In the genomic region with DNA sequence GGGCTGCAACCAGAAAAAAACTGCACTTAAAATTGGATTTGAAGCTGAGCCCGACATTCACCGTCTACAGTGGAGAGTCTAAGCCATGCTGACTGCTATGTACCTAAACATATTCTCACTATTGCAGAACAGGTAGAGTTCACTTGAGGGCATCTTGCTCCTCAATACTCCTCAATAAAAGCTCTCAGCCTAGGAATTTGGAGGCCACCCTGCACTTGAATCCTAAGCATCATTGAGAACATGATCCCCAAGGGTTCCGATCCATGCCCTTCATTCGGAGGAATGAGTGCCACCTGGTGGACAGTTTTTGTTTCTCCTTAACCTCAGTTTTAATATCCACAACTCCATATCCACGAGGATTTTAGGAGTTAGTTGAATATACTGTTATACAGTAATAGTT, we compare ENCODE assay signal across 9 mouse cellular contexts. TPM values are rescaled to one million over a fixed set of nuclear protein-coding genes. Genes with fewer than 3 reads are reported as not detected.
DNase-seq lines count a peak whose midpoint lies in the region; ATAC-seq and TF ChIP-seq lines count a peak whose summit lies in the region.
"Had no signal": no experiment of that assay in that cellular context is flagged by ENCODE, and none has a peak within 500 bp of the region (broad histone marks: within the 10 kb centered on the region; RNA-seq: fewer than 3 reads in every experiment).

No protein-coding gene starts in this region.

- DNase-seq in kidney, adult 18-20 months, result peak; percentile 23
- peak; percentile 38 for DNase-seq in ES-E14 (ENCODE audit: low read depth, low spot score)
- DNase-seq in cerebellum, adult 2 months, result peak; percentile 19 to 24
- peak; percentile 41 for DNase-seq in gastrocnemius, postnatal 10 days
- peak; percentile 20 to 35 for DNase-seq in left cerebral cortex, postnatal 10 days (ENCODE audit: extremely low spot score in 1 of 2, low spot score in 2 of 2)
- DNase-seq in midbrain, postnatal 0 days (ENCODE audit: low spot score), result peak; percentile 82
- DNase-seq in spleen, postnatal 36 days (ENCODE audit: low spot score in 2 of 2), result no peak

- in situ Hi-C loops in ES-E14 (cut with MboI; ENCODE audit: low sequenced_read_pairs in 2 of 2, unreplicated experiment in 2 of 2), result loop anchor here in 1 of 2 experiments (10.0 kb wide), 1 partner anchor 300 kb away; no protein-coding TSS in a partner anchor

- intact Hi-C loops in left cerebral cortex, postnatal 10 days (cut with DNase I), result loop anchor here (2.0 kb wide), 1 partner anchor 276 kb away; no protein-coding TSS in a partner anchor

- 42% methylated on average over 5 of the region's 5 CpGs for WGBS in kidney, embryonic 16.5 days
- 42% methylated on average over 5 of the region's 5 CpGs for WGBS in cerebellum, adult 2 months
- 42% methylated on average over 5 of the region's 5 CpGs for WGBS in midbrain, postnatal 0 days

- H3K4me2 ChIP-seq in kidney, embryonic 16.5 days (replicated peaks; ENCODE audit: low read depth, low read length), result no peak overlapping the region
- no peak overlapping the region for H3K4me2 ChIP-seq in midbrain, postnatal 0 days (ENCODE audit: low read depth, low read length, poor library complexity, severe bottlenecking)
- H3K4me2 ChIP-seq: embryonic facial prominence, embryonic 13.5 days had no signal

- no peak for TF ChIP-seq POLR2A in cerebellum, adult 2 months (IDR thresholded peaks at IDR 0.05; ENCODE audit: borderline replicate concordance, insufficient read depth, low read length)

- no peaks in the 10 kb centered on the region for H3K9me3 ChIP-seq in kidney, embryonic 16.5 days (ENCODE audit: low read length)
- no peaks in the 10 kb centered on the region for H3K9me3 ChIP-seq in ES-E14 (ENCODE audit: control insufficient read depth, insufficient read depth, low read depth, low read length)
- no peaks in the 10 kb centered on the region for H3K9me3 ChIP-seq in midbrain, postnatal 0 days (ENCODE audit: low read length)
- H3K9me3 ChIP-seq: embryonic facial prominence, embryonic 13.5 days had no signal

- no peaks in the 10 kb centered on the region for H3K4me1 ChIP-seq in kidney, embryonic 16.5 days (ENCODE audit: insufficient read depth, low read length)
- H3K4me1 ChIP-seq in ES-E14 (ENCODE audit: control insufficient read depth in 2 of 2, insufficient read depth in 2 of 2, low read length in 2 of 2, poor library complexity in 1 of 2), result no peaks in the 10 kb centered on the region
- H3K4me1 ChIP-seq in cerebellum, adult 2 months (ENCODE audit: control insufficient read depth, insufficient read depth, low read length), result no peaks in the 10 kb centered on the region
- no peaks in the 10 kb centered on the region for H3K4me1 ChIP-seq in midbrain, postnatal 0 days (ENCODE audit: insufficient read depth, low read length)
- H3K4me1 ChIP-seq: embryonic facial prominence, embryonic 13.5 days had no signal

- H3K27ac ChIP-seq in kidney, embryonic 16.5 days (ENCODE audit: low read length), result no peak overlapping the region
- H3K27ac ChIP-seq in ES-E14 (ENCODE audit: insufficient read depth, low read depth, low read length, poor library complexity, severe bottlenecking), result no peak overlapping the region
- H3K27ac ChIP-seq in cerebellum, adult 2 months (ENCODE audit: insufficient read depth, low read length), result no peak overlapping the region
- no peak overlapping the region for H3K27ac ChIP-seq in midbrain, postnatal 0 days (ENCODE audit: low read depth, low read length)
- H3K27ac ChIP-seq: embryonic facial prominence, embryonic 13.5 days had no signal

- no peak overlapping the region for H3K9ac ChIP-seq in kidney, embryonic 16.5 days (replicated peaks; ENCODE audit: low read length)
- H3K9ac ChIP-seq in ES-E14 (ENCODE audit: insufficient read depth, low read depth, low read length, poor library complexity, severe bottlenecking), result no peak overlapping the region
- no peak overlapping the region for H3K9ac ChIP-seq in midbrain, postnatal 0 days (replicated peaks; ENCODE audit: low read length, poor library complexity, severe bottlenecking)
- H3K9ac ChIP-seq: embryonic facial prominence, embryonic 13.5 days had no signal

- no peak for ATAC-seq in kidney, embryonic 16.5 days (ENCODE audit: low FRiP score, low TSS enrichment)
- no peak for ATAC-seq in midbrain, postnatal 0 days (ENCODE audit: low FRiP score)

- H3K27me3 ChIP-seq in kidney, embryonic 16.5 days (ENCODE audit: insufficient read depth, low read length), result no peaks in the 10 kb centered on the region
- no peaks in the 10 kb centered on the region for H3K27me3 ChIP-seq in cerebellum, adult 2 months (ENCODE audit: control insufficient read depth, insufficient read depth, low read length)
- H3K27me3 ChIP-seq in midbrain, postnatal 0 days (ENCODE audit: insufficient read depth, low read length), result no peaks in the 10 kb centered on the region
- H3K27me3 ChIP-seq: embryonic facial prominence, embryonic 13.5 days had no signal

- H3K36me3 ChIP-seq in kidney, embryonic 16.5 days (ENCODE audit: insufficient read depth, low read length), result no peaks in the 10 kb centered on the region
- H3K36me3 ChIP-seq in ES-E14 (ENCODE audit: control insufficient read depth, insufficient read depth, low read length, poor library complexity, severe bottlenecking), result no peaks in the 10 kb centered on the region
- no peaks in the 10 kb centered on the region for H3K36me3 ChIP-seq in midbrain, postnatal 0 days (ENCODE audit: insufficient read depth, low read length)
- H3K36me3 ChIP-seq: embryonic facial prominence, embryonic 13.5 days had no signal

- H3K4me3 ChIP-seq in kidney, embryonic 16.5 days (ENCODE audit: low read length), result no peak overlapping the region
- H3K4me3 ChIP-seq in ES-E14 (ENCODE audit: insufficient read depth in 1 of 2, low read depth in 1 of 2, low read length in 2 of 2, poor library complexity in 1 of 2, severe bottlenecking in 1 of 2), result no peak overlapping the region
- H3K4me3 ChIP-seq in cerebellum, adult 2 months (replicated peaks; ENCODE audit: insufficient read depth, low read depth, low read length), result no peak overlapping the region
- H3K4me3 ChIP-seq in midbrain, postnatal 0 days (ENCODE audit: low read depth, low read length), result no peak overlapping the region
- H3K4me3 ChIP-seq: embryonic facial prominence, embryonic 13.5 days had no signal

- TF ChIP-seq CTCF in cerebellum, adult 2 months (IDR thresholded peaks at IDR 0.05; ENCODE audit: borderline replicate concordance, insufficient read depth, low read depth, low read length), result peak; percentile 62; the same call in 1 of the 2 replicates
- peak; percentile 81 for TF ChIP-seq CTCF in midbrain, postnatal 0 days (IDR thresholded peaks at IDR 0.05)

TF ChIP-seq in ES-E14, 5 proteins besides CTCF, POLR2A, EP300 and RAD21:
- peak; percentile 83 for TF ChIP-seq ZC3H11A (IDR thresholded peaks at IDR 0.05; ENCODE audit: borderline replicate concordance, low read depth, low read length)
- no peak for TF ChIP-seq CHD2 (IDR thresholded peaks at IDR 0.05; ENCODE audit: low read depth, low read length)

RNA-seq across cellular contexts. Expression of gene Myo1b, which starts 28.9 kb away (rescaled TPM):
- 68.3 and 68.8 TPM in 2 replicates for polyA plus RNA-seq in kidney, embryonic 16.5 days (2015; fragmentation: Nextera tagmentation; extraction: Ambion mirVana)
- 22.4 and 26.0 TPM in 2 replicates for total RNA-seq in ES-E14 (2012; rRNA removed)
- polyA plus RNA-seq in cerebellum, adult 2 months (2012; rRNA removed), result 8.6 and 10.2 TPM in 2 replicates
- total RNA-seq in gastrocnemius, postnatal 10 days (2021), result 10 to 100 TPM; 32.1 to 50.0 TPM
- total RNA-seq in left cerebral cortex, postnatal 10 days (2021), result 10 to 100 TPM; 51.4 to 53.3 TPM
- total RNA-seq in midbrain, postnatal 0 days (2014; rRNA removed), result 33.5 and 45.5 TPM in 2 replicates
- 39.5 and 41.0 TPM in 2 replicates for polyA plus RNA-seq in midbrain, postnatal 0 days (2015; fragmentation: Nextera tagmentation; extraction: Ambion mirVana)

RNA-seq across cellular contexts. Expression of gene Stat4, which starts 42.2 kb away (rescaled TPM):
- polyA plus RNA-seq in kidney, embryonic 16.5 days (2015; fragmentation: Nextera tagmentation; extraction: Ambion mirVana), result 1.2 and 1.7 TPM in 2 replicates
- total RNA-seq in ES-E14 (2012; rRNA removed), result 3.8 and 5.6 TPM in 2 replicates
- 0.03 and 0.05 TPM in 2 replicates for polyA plus RNA-seq in cerebellum, adult 2 months (2012; rRNA removed)
- under 1 TPM; 0.12 to 0.43 TPM for total RNA-seq in gastrocnemius, postnatal 10 days (2021)
- 1 to 10 TPM; 3.7 to 4.9 TPM for total RNA-seq in left cerebral cortex, postnatal 10 days (2021)
- total RNA-seq in midbrain, postnatal 0 days (2014; rRNA removed), result 0.60 and 0.80 TPM in 2 replicates
- polyA plus RNA-seq in midbrain, postnatal 0 days (2015; fragmentation: Nextera tagmentation; extraction: Ambion mirVana), result 0.61 and 0.74 TPM in 2 replicates

Comparison
In these comparisons a context has a peak if more than half of its experiments do, and no peak if none do; other contexts are left out.
1. DNase-seq: peak in kidney, adult 18-20 months (single experiment), ES-E14 (single experiment), cerebellum, adult 2 months (2 of 2), gastrocnemius, postnatal 10 days (single experiment), left cerebral cortex, postnatal 10 days (2 of 2) and midbrain, postnatal 0 days (single experiment); none in spleen, postnatal 36 days (0 of 2).